Mouse (Mus musculus): Measurements from ENCODE around the gene Zfp579. TPM values are rescaled to one million over a fixed set of nuclear protein-coding genes. Genes with fewer than 3 reads are reported as not detected.

Zfp579 gene
- 5.3 and 6.3 TPM in 2 replicates for polyA plus RNA-seq (2012; ENCODE audit: insufficient read depth, insufficient read length, missing spikeins)

DNA sequence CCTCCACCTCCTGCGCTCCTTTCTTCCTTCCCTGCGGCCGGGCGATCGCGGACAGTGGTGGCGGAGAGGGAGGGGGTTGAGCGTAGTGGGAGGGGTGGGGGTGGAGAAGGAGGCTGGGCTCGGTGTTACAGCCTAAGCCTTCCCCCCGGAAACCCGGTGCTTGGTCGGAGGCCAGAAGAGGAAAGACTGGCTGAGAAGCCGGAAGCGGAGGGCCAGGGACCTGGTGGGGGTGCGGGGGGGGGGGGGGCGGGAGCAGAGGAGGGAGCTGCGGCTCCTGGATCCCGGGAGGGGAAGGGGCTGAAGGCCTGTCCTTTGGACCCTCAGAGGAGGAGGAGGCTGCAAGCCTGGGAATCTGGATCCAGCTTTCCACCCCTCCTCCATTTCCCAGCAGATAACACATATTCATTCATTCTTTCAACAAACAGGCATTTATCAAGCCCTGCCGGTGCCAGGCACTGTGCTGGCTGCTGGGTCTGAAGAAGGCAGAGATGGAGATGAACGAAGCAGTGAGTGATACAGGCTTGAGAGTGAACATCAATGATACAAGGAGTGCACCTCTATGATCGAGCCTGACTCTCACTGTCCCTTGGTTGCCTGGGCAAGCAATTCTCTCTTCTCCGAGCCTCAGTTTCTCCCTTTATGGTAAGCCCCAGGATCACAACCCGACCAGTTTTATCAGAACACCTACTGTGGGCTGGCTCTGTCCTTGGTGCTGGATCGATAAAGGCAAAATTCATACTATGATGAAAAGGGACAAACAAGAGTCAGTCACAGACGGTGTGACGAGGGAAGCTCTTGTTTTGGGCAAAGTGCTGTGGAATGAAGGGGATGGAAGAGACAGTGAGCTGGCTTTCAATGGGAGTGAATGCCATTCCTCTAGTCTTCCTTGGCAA is at the start of gene Zfp579:
TSS of gene Zfp579 (minus strand) at position 156 of the 893 bp plus-strand sequence.
- peak within 1 kb of the TSS; percentile 90 for H3K4me3 ChIP-seq (ENCODE audit: insufficient read depth, low read depth, low read length)
- 0 out of 2 replicates have a peak within 1 kb of the TSS, but pooled peaks have one; percentile 19 for H3K27ac ChIP-seq (replicated peaks; ENCODE audit: low read depth, low read length)
- peaks cover 8% of the 10 kb centered on the region for H3K4me1 ChIP-seq (ENCODE audit: control insufficient read depth, insufficient read depth, insufficient read length, low read length)

DNA sequence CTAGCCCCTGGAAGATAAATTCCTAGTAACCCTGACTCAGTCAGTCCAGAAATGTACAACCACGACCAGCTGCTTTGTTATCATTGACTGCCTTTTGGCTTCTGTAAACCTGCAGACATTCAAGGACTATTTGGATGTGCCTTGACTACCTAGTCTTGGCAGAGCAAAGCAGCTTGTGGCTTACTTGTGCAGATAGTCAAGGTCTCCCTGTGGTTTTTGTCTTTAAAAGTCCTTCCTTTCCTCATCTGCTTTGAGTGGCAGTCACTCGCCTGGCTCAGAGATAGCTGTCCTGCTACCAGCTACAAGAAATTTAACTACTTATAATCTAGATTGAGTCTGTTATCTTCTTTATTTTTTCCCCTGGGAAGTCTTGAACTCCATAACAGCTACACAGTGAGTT is 49.0 kb upstream of the Zfp579 start:
- H3K4me1 ChIP-seq (ENCODE audit: control insufficient read depth, insufficient read depth, insufficient read length, low read length): no peaks in the 10 kb centered on the region
- no peak overlapping the region for H3K27ac ChIP-seq (replicated peaks; ENCODE audit: low read depth, low read length)
- no peak overlapping the region for H3K4me3 ChIP-seq (ENCODE audit: insufficient read depth, low read depth, low read length)

DNA sequence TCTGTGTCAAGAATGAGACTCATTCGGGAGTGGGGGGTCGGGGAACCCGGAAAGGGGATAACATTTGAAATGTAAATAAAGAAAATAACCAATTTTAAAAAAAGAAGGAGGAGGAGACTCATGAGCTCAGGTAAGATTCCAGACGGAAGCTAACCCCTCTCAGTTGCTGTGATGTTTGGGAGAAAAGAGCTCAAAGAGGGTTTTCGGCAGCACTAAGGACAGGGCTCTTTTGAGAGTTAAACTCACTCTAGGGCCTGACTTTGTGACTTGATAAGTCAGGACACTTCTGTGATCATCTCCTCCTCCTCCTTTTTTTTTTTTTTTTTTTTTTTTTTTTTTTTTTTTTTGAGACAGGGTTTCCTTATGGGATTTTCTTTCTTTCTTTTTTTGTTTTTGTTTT is 43.0 kb upstream of the Zfp579 start:
- Histone ChIP-seq H3K4me3 (ENCODE audit: insufficient read depth, low read depth, low read length) (peak overlapping the region; percentile 85), H3K4me1 (ENCODE audit: control insufficient read depth, insufficient read depth, insufficient read length, low read length) (peaks cover 3% of the 10 kb centered on the region; the same call in 1 of the 2 replicates), H3K27ac (replicated peaks; ENCODE audit: low read depth, low read length) (peak overlapping the region; percentile 95; the same call in 1 of the 2 replicates)

DNA sequence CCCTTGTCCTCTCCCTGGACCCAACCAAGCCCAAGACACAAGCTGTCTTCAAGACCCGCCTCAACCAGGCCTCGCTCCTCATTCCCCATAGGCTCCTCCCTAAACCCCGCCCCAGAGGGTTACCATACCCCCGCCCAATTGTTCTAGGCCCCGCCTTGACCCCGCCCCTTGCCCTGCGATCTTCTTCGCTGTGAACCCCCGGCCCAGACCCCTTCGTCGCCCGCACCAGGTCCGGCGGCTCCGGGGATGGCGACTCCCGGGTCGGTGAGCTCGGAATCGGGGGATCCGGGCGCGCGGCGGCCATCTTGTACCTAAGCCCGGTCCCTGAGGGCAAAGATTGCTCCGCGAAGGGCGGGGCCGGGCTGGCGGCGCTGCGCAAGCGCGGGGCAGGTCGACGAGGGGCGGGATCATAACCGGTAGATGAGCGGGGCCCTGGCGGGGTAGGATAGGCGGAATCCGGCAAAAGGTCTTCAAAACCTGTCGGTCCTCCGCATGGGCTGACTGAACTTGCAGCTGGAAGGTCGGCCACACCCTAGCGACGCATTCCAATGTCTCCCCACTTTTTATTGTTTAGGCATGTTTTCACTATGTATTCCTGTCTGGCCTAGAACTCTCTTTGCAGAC is 42.3 kb upstream of the Zfp579 start, which contains the start of gene Zfp784:
TSS of gene Zfp784 (minus strand) at position 338 of the 624 bp plus-strand sequence.
- peak within 1 kb of the TSS; percentile 95 for H3K27ac ChIP-seq (replicated peaks; ENCODE audit: low read depth, low read length)
- H3K4me1 ChIP-seq (ENCODE audit: control insufficient read depth, insufficient read depth, insufficient read length, low read length): peaks cover 3% of the 10 kb centered on the region; the same call in 1 of the 2 replicates

DNA sequence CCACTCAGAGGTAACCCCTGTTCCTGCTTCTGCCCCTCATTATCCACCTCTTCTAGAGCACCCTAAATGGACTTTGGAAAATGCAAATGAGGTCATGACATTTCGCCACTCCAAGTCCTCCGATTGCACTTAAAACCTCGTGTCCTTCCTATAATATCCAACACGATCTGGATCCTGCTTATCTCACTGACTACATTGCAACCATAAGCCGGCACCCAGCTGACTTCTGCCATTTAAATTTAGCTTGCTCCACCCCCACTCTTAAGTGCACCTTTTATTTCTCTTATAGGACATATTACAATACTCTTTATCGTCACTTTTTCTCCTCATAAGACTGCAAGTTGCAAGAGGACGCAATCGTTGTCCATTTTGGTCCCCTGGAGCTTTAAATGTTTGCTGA is 41.5 kb upstream of the Zfp579 start:
- Histone ChIP-seq H3K27ac (replicated peaks; ENCODE audit: low read depth, low read length) (no peak overlapping the region), H3K4me3 (ENCODE audit: insufficient read depth, low read depth, low read length) (peak overlapping the region; percentile 85), H3K4me1 (ENCODE audit: control insufficient read depth, insufficient read depth, insufficient read length, low read length) (peaks cover 3% of the 10 kb centered on the region; the same call in 1 of the 2 replicates)

More for the DNA sequence above, 42.3 kb upstream of the Zfp579 start, which contains the start of gene Zfp784:
- peak within 1 kb of the TSS; percentile 85 for H3K4me3 ChIP-seq (ENCODE audit: insufficient read depth, low read depth, low read length)

DNA sequence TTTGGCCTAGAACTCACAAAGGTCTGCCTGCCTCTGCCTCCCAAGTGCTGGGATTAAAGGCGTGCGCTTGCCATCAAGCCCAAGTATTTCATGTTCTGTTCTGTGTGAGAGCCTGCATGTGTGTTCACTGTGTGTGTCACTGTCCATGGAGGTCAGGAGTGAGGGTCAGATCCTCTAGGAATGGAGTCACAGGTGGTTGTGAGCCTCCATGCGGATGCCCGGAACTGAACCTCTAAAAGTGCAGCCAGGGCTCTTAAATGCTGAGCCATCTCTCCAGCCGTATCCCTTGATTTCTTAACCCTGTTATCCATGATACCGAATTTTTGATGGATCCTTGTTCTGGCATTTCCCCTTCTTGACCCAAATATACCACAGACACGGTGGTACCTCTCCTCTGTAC is 41.1 kb upstream of the Zfp579 start:
- H3K27ac ChIP-seq (replicated peaks; ENCODE audit: low read depth, low read length): no peak overlapping the region
- H3K4me3 ChIP-seq (ENCODE audit: insufficient read depth, low read depth, low read length): no peak overlapping the region
- H3K4me1 ChIP-seq (ENCODE audit: control insufficient read depth, insufficient read depth, insufficient read length, low read length): peaks cover 3% of the 10 kb centered on the region; the same call in 1 of the 2 replicates

- H3K4me3 ChIP-seq (ENCODE audit: insufficient read depth, low read depth, low read length): no peak overlapping the region
- no peak overlapping the region for H3K27ac ChIP-seq (replicated peaks; ENCODE audit: low read depth, low read length)
- peaks cover 3% of the 10 kb centered on the region; the same call in 1 of the 2 replicates for H3K4me1 ChIP-seq (ENCODE audit: control insufficient read depth, insufficient read depth, insufficient read length, low read length)
Measured at GRCm38 (mm10) chr7:5036136-5036535, 40.2 kb upstream of the Zfp579 start.

DNA sequence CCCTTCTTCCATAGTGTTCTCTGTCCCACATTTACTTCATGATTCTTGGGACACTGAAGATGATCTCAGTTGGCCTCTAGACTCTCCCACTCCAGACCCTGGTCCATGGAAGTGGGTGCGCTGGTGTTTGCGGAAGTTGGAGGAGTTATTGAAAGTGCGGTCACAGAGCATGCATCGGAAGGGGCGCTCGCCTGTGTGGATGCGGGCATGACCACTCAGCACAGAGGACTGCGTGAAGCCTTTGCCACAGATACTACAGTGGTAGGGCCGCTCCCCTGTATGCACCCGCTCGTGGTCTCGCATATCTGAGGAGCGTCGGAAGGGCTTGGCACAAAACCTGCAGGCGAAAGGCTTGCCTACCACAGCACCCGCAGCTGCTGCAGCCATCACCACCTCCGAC is 39.7 kb upstream of the Zfp579 start:
- H3K27ac ChIP-seq (replicated peaks; ENCODE audit: low read depth, low read length): no peak overlapping the region
- no peak overlapping the region for H3K4me3 ChIP-seq (ENCODE audit: insufficient read depth, low read depth, low read length)
- peaks cover 3% of the 10 kb centered on the region; the same call in 1 of the 2 replicates for H3K4me1 ChIP-seq (ENCODE audit: control insufficient read depth, insufficient read depth, insufficient read length, low read length)

DNA sequence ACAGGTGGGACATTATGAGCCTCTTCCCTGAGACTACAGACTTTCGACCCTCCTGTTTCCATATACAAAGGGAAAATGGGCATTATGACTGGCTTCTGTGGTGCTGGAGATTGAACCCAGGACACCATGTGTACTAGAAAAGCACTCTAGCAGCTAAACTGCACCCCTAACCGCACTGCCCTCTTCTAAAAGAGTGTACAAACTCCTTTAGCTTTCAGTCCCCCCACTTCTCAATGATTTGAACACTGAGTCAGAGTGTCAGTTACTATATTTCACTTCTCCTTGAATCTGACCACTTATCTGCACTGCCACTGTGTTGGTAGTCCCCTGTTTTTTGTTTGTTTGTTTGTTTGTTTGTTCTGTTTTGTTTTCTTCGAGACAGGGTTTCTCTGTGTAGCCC is 37.9 kb upstream of the Zfp579 start, which contains the start of gene 4632433K11Rik:
TSS of gene 4632433K11Rik (plus strand) at position 301 of the 400 bp plus-strand sequence.
- H3K4me3 ChIP-seq (ENCODE audit: insufficient read depth, low read depth, low read length): no peak within 1 kb of the TSS
- H3K4me1 ChIP-seq (ENCODE audit: control insufficient read depth, insufficient read depth, insufficient read length, low read length): peaks cover under 1% of the 10 kb centered on the region; the same call in 1 of the 2 replicates

GRCm38 (mm10) chr7:5031496-5031895 is 35.5 kb upstream of the Zfp579 start:
- no peaks in the 10 kb centered on the region for H3K4me1 ChIP-seq (ENCODE audit: control insufficient read depth, insufficient read depth, insufficient read length, low read length)
- H3K27ac ChIP-seq (replicated peaks; ENCODE audit: low read depth, low read length): no peak overlapping the region
- no peak overlapping the region for H3K4me3 ChIP-seq (ENCODE audit: insufficient read depth, low read depth, low read length)

More for the DNA sequence above, 37.9 kb upstream of the Zfp579 start, which contains the start of gene 4632433K11Rik:
- no peak within 1 kb of the TSS for H3K27ac ChIP-seq (replicated peaks; ENCODE audit: low read depth, low read length)

- Histone ChIP-seq H3K4me3 (ENCODE audit: insufficient read depth, low read depth, low read length) (no peak overlapping the region), H3K4me1 (ENCODE audit: control insufficient read depth, insufficient read depth, insufficient read length, low read length) (no peaks in the 10 kb centered on the region), H3K27ac (replicated peaks; ENCODE audit: low read depth, low read length) (no peak overlapping the region)
Measured at GRCm38 (mm10) chr7:5030554-5031275, 34.8 kb upstream of the Zfp579 start.

DNA sequence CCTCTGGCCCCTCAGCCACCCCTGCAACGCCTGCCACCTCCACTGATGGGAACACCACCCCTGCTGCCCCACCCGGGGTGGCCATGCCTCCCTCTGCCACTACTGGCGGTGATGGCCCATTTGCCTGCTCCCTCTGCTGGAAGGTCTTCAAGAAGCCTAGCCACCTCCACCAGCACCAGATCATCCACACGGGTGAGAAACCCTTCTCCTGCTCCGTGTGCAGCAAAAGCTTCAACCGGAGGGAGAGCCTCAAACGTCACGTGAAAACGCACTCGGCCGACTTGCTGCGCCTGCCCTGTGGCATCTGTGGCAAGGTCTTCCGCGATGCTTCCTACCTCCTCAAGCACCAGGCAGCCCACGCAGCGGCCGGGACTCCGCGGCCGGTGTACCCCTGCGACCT is 34.0 kb upstream of the Zfp579 start:
- H3K4me1 ChIP-seq (ENCODE audit: control insufficient read depth, insufficient read depth, insufficient read length, low read length): no peaks in the 10 kb centered on the region
- no peak overlapping the region for H3K27ac ChIP-seq (replicated peaks; ENCODE audit: low read depth, low read length)

GRCm38 (mm10) chr7:5029543-5029942 is 33.6 kb upstream of the Zfp579 start:
- H3K4me1 ChIP-seq (ENCODE audit: control insufficient read depth, insufficient read depth, insufficient read length, low read length): no peaks in the 10 kb centered on the region
- no peak overlapping the region for H3K4me3 ChIP-seq (ENCODE audit: insufficient read depth, low read depth, low read length)
- no peak overlapping the region for H3K27ac ChIP-seq (replicated peaks; ENCODE audit: low read depth, low read length)

More for the DNA sequence above, 34.0 kb upstream of the Zfp579 start:
- no peak overlapping the region for H3K4me3 ChIP-seq (ENCODE audit: insufficient read depth, low read depth, low read length)

GRCm38 (mm10) chr7:5021197-5021596 is 25.2 kb upstream of the Zfp579 start:
- H3K27ac ChIP-seq (replicated peaks; ENCODE audit: low read depth, low read length): peak overlapping the region; percentile 88; the same call in 1 of the 2 replicates
- peak overlapping the region; percentile 64 for H3K4me3 ChIP-seq (ENCODE audit: insufficient read depth, low read depth, low read length)
- peaks cover 7% of the 10 kb centered on the region; the same call in 1 of the 2 replicates for H3K4me1 ChIP-seq (ENCODE audit: control insufficient read depth, insufficient read depth, insufficient read length, low read length)

All from brown adipose tissue, adult 24 weeks (tissue).